Mouse (Mus musculus) mature B cell (primary cell): ENCODE results near the gene Nptn.

Experiments
- in situ Hi-C: fragments of 300-500 bp; cut with MboI; formaldehyde crosslinking; loops from 2 replicates; pipeline ENCODE4 v1.14.3; 2019

The Nptn gene

GRCm38 (mm10) chr9:58656396-58656795 is 74.4 kb downstream of the Nptn start:
- in situ Hi-C loops: no loop called here

GRCm38 (mm10) chr9:58656824-58657223 is 74.8 kb downstream of the Nptn start:
- in situ Hi-C loops: no loop called here

GRCm38 (mm10) chr9:58657735-58658512 is 75.9 kb downstream of the Nptn start:
- in situ Hi-C loops: no loop called here

- in situ Hi-C loops: no loop called here
These were observed 76.7 kb downstream of the Nptn start for GRCm38 (mm10) chr9:58658596-58659309.

- in situ Hi-C loops: no loop called here
These were observed 77.3 kb downstream of the Nptn start for GRCm38 (mm10) chr9:58659331-58659730.

GRCm38 (mm10) chr9:58659989-58660388 is 77.9 kb downstream of the Nptn start:
- in situ Hi-C loops: no loop called here

- in situ Hi-C loops: no loop called here
These were observed 78.6 kb downstream of the Nptn start for GRCm38 (mm10) chr9:58660673-58661072.

GRCm38 (mm10) chr9:58662007-58662406 is 80.0 kb downstream of the Nptn start:
- in situ Hi-C loops: no loop called here

GRCm38 (mm10) chr9:58662791-58663190 is 80.8 kb downstream of the Nptn start:
- in situ Hi-C loops: no loop called here

GRCm38 (mm10) chr9:58665492-58665891 is 83.5 kb downstream of the Nptn start:
- in situ Hi-C loops: no loop called here

- in situ Hi-C loops: no loop called here
These were observed 84.2 kb downstream of the Nptn start for GRCm38 (mm10) chr9:58666191-58666590.

- in situ Hi-C loops: no loop called here
These were observed 85.2 kb downstream of the Nptn start for GRCm38 (mm10) chr9:58667244-58667643.

- in situ Hi-C loops: no loop called here
These were observed 86.1 kb downstream of the Nptn start for GRCm38 (mm10) chr9:58668171-58668570.

- in situ Hi-C loops: no loop called here
These were observed 87.0 kb downstream of the Nptn start for GRCm38 (mm10) chr9:58669071-58669470.

GRCm38 (mm10) chr9:58669819-58670218 is 87.8 kb downstream of the Nptn start:
- in situ Hi-C loops: no loop called here

GRCm38 (mm10) chr9:58672474-58672873 is 90.4 kb downstream of the Nptn start:
- in situ Hi-C loops: no loop called here

GRCm38 (mm10) chr9:58674736-58675135 is 92.7 kb downstream of the Nptn start:
- in situ Hi-C loops: no loop called here

GRCm38 (mm10) chr9:58675371-58675770 is 93.3 kb downstream of the Nptn start:
- in situ Hi-C loops: no loop called here

- in situ Hi-C loops: no loop called here
These were observed 99.4 kb downstream of the Nptn start for GRCm38 (mm10) chr9:58681411-58681810.

GRCm38 (mm10) chr9:58682106-58682505 is 100.1 kb downstream of the Nptn start:
- in situ Hi-C loops: no loop called here

GRCm38 (mm10) chr9:58683372-58683771 is 101.3 kb downstream of the Nptn start:
- in situ Hi-C loops: no loop called here

GRCm38 (mm10) chr9:58685290-58685689 is 103.2 kb downstream of the Nptn start:
- in situ Hi-C loops: no loop called here

- in situ Hi-C loops: no loop called here
These were observed 106.0 kb downstream of the Nptn start for GRCm38 (mm10) chr9:58688076-58688475.
